Mouse (Mus musculus) CD4-positive helper T cell, adult 2 months (primary cell): ENCODE data around the gene Prss57.
"Not testable (repeated sequence)": the region's sequence is repeated elsewhere in the genome, so short reads cannot be mapped to it uniquely, and the experiment has no call there.

Experiments
- DNase-seq: peaks from one replicate; pipeline ENCODE4 v3.0.0-alpha.2; 2012; ENCODE audit warnings: low read depth, missing footprints, low spot score

Prss57 gene

GRCm38 (mm10) chr10:79781139-79781538 lies 9.6 kb downstream of the Prss57 start:
- no peak for DNase-seq

GRCm38 (mm10) chr10:79780664-79781015 lies 10.1 kb downstream of the Prss57 start:
- DNase-seq = no peak

GRCm38 (mm10) chr10:79779784-79780663 lies 10.7 kb downstream of the Prss57 start:
- DNase-seq = peak; percentile 98

GRCm38 (mm10) chr10:79779193-79779592 lies 11.6 kb downstream of the Prss57 start:
- DNase-seq = no peak

GRCm38 (mm10) chr10:79778006-79778405 lies 12.8 kb downstream of the Prss57 start:
- DNase-seq = no peak

GRCm38 (mm10) chr10:79777103-79777531 lies 13.6 kb downstream of the Prss57 start, which contains the start of gene Fstl3:
TSS of gene Fstl3 (plus strand) at chr10:79777272.
- DNase-seq = no peak

GRCm38 (mm10) chr10:79774486-79775279 lies 16.1 kb downstream of the Prss57 start:
- DNase-seq = no peak

GRCm38 (mm10) chr10:79773208-79773607 lies 17.6 kb downstream of the Prss57 start:
- no peak for DNase-seq

GRCm38 (mm10) chr10:79772320-79772719 lies 18.4 kb downstream of the Prss57 start:
- no peak for DNase-seq

- no peak for DNase-seq
Observed at GRCm38 (mm10) chr10:79769329-79769728, 21.4 kb downstream of the Prss57 start.

GRCm38 (mm10) chr10:79768400-79768799 lies 22.4 kb downstream of the Prss57 start:
- peak; percentile 54 for DNase-seq

- DNase-seq = no peak
Observed at GRCm38 (mm10) chr10:79767372-79768244, 23.2 kb downstream of the Prss57 start.

GRCm38 (mm10) chr10:79766508-79767325 lies 24.0 kb downstream of the Prss57 start, which contains the start of gene Rnf126:
TSS of gene Rnf126 (minus strand) at chr10:79766952.
- peak; percentile 98 for DNase-seq

- DNase-seq = no peak
Observed at GRCm38 (mm10) chr10:79766001-79766507, 24.7 kb downstream of the Prss57 start.

- DNase-seq = no peak
Observed at GRCm38 (mm10) chr10:79765228-79765745, 25.5 kb downstream of the Prss57 start.

GRCm38 (mm10) chr10:79764234-79764633 lies 26.5 kb downstream of the Prss57 start:
- DNase-seq = no peak

GRCm38 (mm10) chr10:79762875-79763274 lies 27.9 kb downstream of the Prss57 start:
- DNase-seq = no peak

- no peak for DNase-seq
Observed at GRCm38 (mm10) chr10:79760603-79761143, 30.1 kb downstream of the Prss57 start.

- not testable (repeated sequence) for DNase-seq
Observed at GRCm38 (mm10) chr10:79759675-79760074, 31.1 kb downstream of the Prss57 start.

GRCm38 (mm10) chr10:79756660-79757059 lies 34.1 kb downstream of the Prss57 start:
- DNase-seq = no peak
